Mouse (Mus musculus) MEL (cell line): ENCODE measurements around the gene Papss1.

Source experiments
- CTCF ChIP-seq, 3 experiments: IDR thresholded peaks in 2 of 3; conservative IDR thresholded peaks in 1 of 3; 2 replicates each; pipeline ENCODE4 v1.5.1; 2011 to 2012; ENCODE audit warnings: low read length in 3 of 3, low read depth in 2 of 3, mild to moderate bottlenecking in 2 of 3, improper control_type of control experiment in 1 of 3, inconsistent platforms in 1 of 3, mixed read lengths in 1 of 3, moderate library complexity in 1 of 3; ENCODE audit not compliant: control insufficient read depth in 1 of 3, insufficient read depth in 1 of 3, poor library complexity in 1 of 3, severe bottlenecking in 1 of 3
- E2F4 ChIP-seq: IDR thresholded peaks from 2 replicates; pipeline ENCODE4 v1.6.1; 2011; ENCODE audit warnings: low read depth, low read length, improper control_type of control experiment, borderline replicate concordance
- ETS1 ChIP-seq: IDR thresholded peaks from 2 replicates; pipeline ENCODE4 v1.6.1; 2012; ENCODE audit warnings: low read depth, mild to moderate bottlenecking, inconsistent platforms, low read length, improper control_type of control experiment, moderate library complexity
- GATA1 ChIP-seq: IDR thresholded peaks from 2 replicates; pipeline ENCODE4 v1.6.1; 2011; ENCODE audit warnings: low read depth, low read length, improper control_type of control experiment
- MAFK ChIP-seq: IDR thresholded peaks from 2 replicates; pipeline ENCODE4 v1.6.1; 2011; ENCODE audit warnings: low read depth, mild to moderate bottlenecking, low read length, improper control_type of control experiment, borderline replicate concordance
- MAX ChIP-seq: IDR thresholded peaks from 2 replicates; pipeline ENCODE4 v1.6.1; 2011; ENCODE audit warnings: low read length, improper control_type of control experiment
- MXI1 ChIP-seq: IDR thresholded peaks from 2 replicates; pipeline ENCODE4 v1.6.1; 2011; ENCODE audit warnings: mild to moderate bottlenecking, low read depth, low read length, improper control_type of control experiment
- NELFE ChIP-seq: IDR thresholded peaks from 2 replicates; pipeline ENCODE4 v1.6.1; 2011; ENCODE audit warnings: low read depth, low read length, improper control_type of control experiment
- POLR2A ChIP-seq, 2 experiments: IDR thresholded peaks; 2 replicates each; pipeline ENCODE4 v1.6.1; 2011 to 2012; ENCODE audit warnings: low read length in 2 of 2, mild to moderate bottlenecking in 2 of 2, control low read depth in 1 of 2, improper control_type of control experiment in 1 of 2, low read depth in 1 of 2, moderate library complexity in 1 of 2; ENCODE audit not compliant: control insufficient read depth in 1 of 2, insufficient read depth in 1 of 2, poor library complexity in 1 of 2
- POLR2AphosphoS2 ChIP-seq: IDR thresholded peaks from 2 replicates; pipeline ENCODE4 v1.6.1; 2011; ENCODE audit warnings: low read length, improper control_type of control experiment
- RCOR1 ChIP-seq: IDR thresholded peaks from 2 replicates; pipeline ENCODE4 v1.6.1; 2012; ENCODE audit warnings: low read depth, mild to moderate bottlenecking, inconsistent platforms, low read length, improper control_type of control experiment
- SIN3A ChIP-seq: IDR thresholded peaks from 2 replicates; pipeline ENCODE4 v1.6.1; 2012; ENCODE audit warnings: low read length, improper control_type of control experiment, inconsistent platforms
- TBP ChIP-seq: IDR thresholded peaks from 2 replicates; pipeline ENCODE4 v1.8.0; 2011; ENCODE audit warnings: low read depth, low read length, improper control_type of control experiment
- USF1 ChIP-seq: IDR thresholded peaks from 2 replicates; pipeline ENCODE4 v1.6.1; 2014; ENCODE audit warnings: low read depth, mild to moderate bottlenecking, inconsistent platforms, low read length, improper control_type of control experiment, moderate library complexity

GRCm38 (mm10) chr3:131637008-131637407 lies 72.4 kb downstream of the Papss1 start:
- TF ChIP-seq E2F4: no peak
- no peak for TF ChIP-seq CTCF (IDR thresholded peaks at IDR 0.05 in 2 of 3, conservative IDR thresholded peaks at IDR 0.05 in 1 of 3; ENCODE audit: control insufficient read depth in 1 of 3, insufficient read depth in 1 of 3, low read depth in 2 of 3, low read length in 3 of 3, poor library complexity in 1 of 3, severe bottlenecking in 1 of 3)
- no peak for TF ChIP-seq GATA1
- no peak for TF ChIP-seq TBP
- no peak for TF ChIP-seq MAFK
- TF ChIP-seq MAX: no peak
- no peak for TF ChIP-seq SIN3A
- TF ChIP-seq ETS1: no peak
- TF ChIP-seq RCOR1: no peak
- TF ChIP-seq POLR2AphosphoS2: no peak
- TF ChIP-seq NELFE: no peak
- TF ChIP-seq POLR2A (IDR thresholded peaks at IDR 0.05; ENCODE audit: control insufficient read depth in 1 of 2, insufficient read depth in 1 of 2, low read depth in 1 of 2, low read length in 2 of 2, poor library complexity in 1 of 2): no peak
- no peak for TF ChIP-seq USF1
- TF ChIP-seq MXI1: no peak
